Mouse (Mus musculus): ENCODE data around the gene Zfp574.

GRCm38 (mm10) chr7:25109355-25109754 is 37.0 kb downstream of the Zfp574 start:
- TF ChIP-seq CTCF (IDR thresholded peaks at IDR 0.05; ENCODE audit: control insufficient read depth, insufficient read depth, low read length) = no peak
- no peak for TF ChIP-seq POLR2A (IDR thresholded peaks at IDR 0.05; ENCODE audit: borderline replicate concordance, control insufficient read depth, low read depth, low read length)

All from bone marrow, adult 2 months (tissue).